Mouse (Mus musculus): ENCODE measurements at regions not wholly inside any gene's neighbourhood (a gene's known extent, or its start where the extent isn't known, plus 50 kb on each side); places are given as distances from the start of the nearest gene placed in this dataset.

GRCm38 (mm10) chr10:97925568-97925967 lies 199.0 kb upstream of the C030005K15Rik start:
- H3K36me3 ChIP-seq (ENCODE audit: insufficient read depth, low read length) = no peaks in the 10 kb centered on the region
- H3K4me2 ChIP-seq (replicated peaks; ENCODE audit: low read depth, low read length) = no peak overlapping the region
- H3K27me3 ChIP-seq (ENCODE audit: insufficient read depth, low read length) = no peaks in the 10 kb centered on the region
- 0 out of 2 replicates have a peak, but pooled peaks cover 4% of the 10 kb centered on the region for H3K4me1 ChIP-seq (ENCODE audit: insufficient read depth, low read length)
- no peaks in the 10 kb centered on the region for H3K9me3 ChIP-seq (ENCODE audit: low read length)
- H3K9ac ChIP-seq (replicated peaks; ENCODE audit: low read length) = no peak overlapping the region
- 41% methylated on average over 4 of the region's 4 CpGs for WGBS
- H3K27ac ChIP-seq (ENCODE audit: low read length) = no peak overlapping the region
- ATAC-seq (ENCODE audit: low FRiP score, low TSS enrichment) = no peak
- H3K4me3 ChIP-seq (ENCODE audit: low read length) = no peak overlapping the region

DNA sequence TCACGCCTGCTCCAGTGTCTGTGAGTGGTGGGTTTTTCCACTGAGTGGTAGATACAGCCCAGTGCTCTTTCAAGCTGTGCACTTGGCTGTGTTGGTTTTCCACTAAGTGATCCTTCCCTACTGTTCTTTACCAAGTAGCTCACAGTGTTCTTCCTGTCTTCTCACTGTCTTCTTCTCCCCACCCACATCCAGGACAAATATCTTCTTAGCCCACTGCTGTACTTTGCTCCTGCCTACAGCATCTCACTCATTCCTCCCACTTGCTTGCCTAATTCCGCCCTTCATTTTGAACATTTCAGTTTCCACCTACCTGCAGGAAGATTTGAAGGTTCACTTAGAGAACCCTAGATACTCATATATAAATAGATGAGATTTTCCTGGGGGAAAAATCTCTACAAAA lies 213.8 kb upstream of the C030005K15Rik start:
- Histone ChIP-seq H3K36me3 (ENCODE audit: insufficient read depth, low read length) (no peaks in the 10 kb centered on the region), H3K27me3 (ENCODE audit: insufficient read depth, low read length) (no peaks in the 10 kb centered on the region), H3K4me1 (ENCODE audit: insufficient read depth, low read length) (no peaks in the 10 kb centered on the region), H3K9me3 (ENCODE audit: low read length) (no peaks in the 10 kb centered on the region), H3K4me3 (ENCODE audit: low read length) (no peak overlapping the region), H3K27ac (ENCODE audit: low read length) (no peak overlapping the region), H3K9ac (replicated peaks; ENCODE audit: low read length) (no peak overlapping the region), H3K4me2 (replicated peaks; ENCODE audit: low read depth, low read length) (no peak overlapping the region)
- 89% methylated on average over 2 of the region's 2 CpGs for whole genome bisulfite sequencing
- no peak for ATAC-seq (ENCODE audit: low FRiP score, low TSS enrichment)

DNA sequence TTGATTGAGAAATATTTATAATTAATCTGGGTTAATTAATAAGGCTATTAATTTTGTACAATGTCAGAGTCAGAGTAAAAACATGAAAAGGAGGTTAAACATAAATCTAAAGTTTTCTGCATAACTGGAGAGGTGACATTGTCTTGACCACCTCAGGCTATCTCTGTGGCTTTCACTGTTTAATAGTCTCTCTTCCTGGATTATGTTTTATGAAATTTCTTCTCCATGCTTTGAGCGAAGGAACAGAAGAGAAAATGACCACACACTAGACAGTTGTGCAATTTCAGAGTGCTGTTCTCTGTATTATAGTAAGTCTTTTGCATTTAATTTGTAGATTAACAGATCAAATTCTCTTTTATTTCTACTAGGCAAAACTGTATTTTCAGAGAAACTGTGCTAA lies 239.3 kb upstream of the C030005K15Rik start:
- Histone ChIP-seq H3K9me3 (ENCODE audit: low read length) (no peaks in the 10 kb centered on the region), H3K36me3 (ENCODE audit: insufficient read depth, low read length) (no peaks in the 10 kb centered on the region), H3K9ac (replicated peaks; ENCODE audit: low read length) (no peak overlapping the region), H3K27ac (ENCODE audit: low read length) (no peak overlapping the region), H3K27me3 (ENCODE audit: insufficient read depth, low read length) (no peaks in the 10 kb centered on the region), H3K4me3 (ENCODE audit: low read length) (no peak overlapping the region), H3K4me2 (replicated peaks; ENCODE audit: low read depth, low read length) (no peak overlapping the region), H3K4me1 (ENCODE audit: insufficient read depth, low read length) (no peaks in the 10 kb centered on the region)
- no peak for ATAC-seq (ENCODE audit: low FRiP score, low TSS enrichment)
- 90% methylated on average over 1 of the region's 1 CpGs for WGBS

DNA sequence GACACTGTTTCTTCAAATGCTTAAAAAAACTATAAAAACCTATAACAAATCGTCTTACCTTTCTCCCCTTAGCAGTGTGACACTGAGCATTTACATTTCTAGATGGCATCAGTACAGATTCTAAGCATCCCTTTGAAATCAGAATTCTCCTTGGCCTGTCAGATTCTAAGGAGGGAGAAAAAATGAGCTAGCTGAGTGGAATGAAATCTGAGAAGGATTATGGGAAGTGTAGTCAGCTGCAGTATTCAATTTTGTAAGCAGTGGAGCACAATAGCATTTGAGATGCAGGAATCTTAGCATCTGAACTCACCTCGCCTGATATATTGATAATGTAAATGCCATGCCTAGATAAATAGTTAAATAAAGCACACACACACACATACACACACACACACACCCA lies 240.4 kb upstream of the C030005K15Rik start:
- H3K4me3 ChIP-seq (ENCODE audit: low read length) = no peak overlapping the region
- no peaks in the 10 kb centered on the region for H3K36me3 ChIP-seq (ENCODE audit: insufficient read depth, low read length)
- H3K9me3 ChIP-seq (ENCODE audit: low read length) = no peaks in the 10 kb centered on the region
- WGBS = 66% methylated on average over 2 of the region's 2 CpGs
- H3K27ac ChIP-seq (ENCODE audit: low read length) = no peak overlapping the region
- H3K4me1 ChIP-seq (ENCODE audit: insufficient read depth, low read length) = no peaks in the 10 kb centered on the region
- no peak for ATAC-seq (ENCODE audit: low FRiP score, low TSS enrichment)
- H3K4me2 ChIP-seq (replicated peaks; ENCODE audit: low read depth, low read length) = no peak overlapping the region
- H3K27me3 ChIP-seq (ENCODE audit: insufficient read depth, low read length) = no peaks in the 10 kb centered on the region
- H3K9ac ChIP-seq (replicated peaks; ENCODE audit: low read length) = no peak overlapping the region

- H3K9ac ChIP-seq (replicated peaks; ENCODE audit: low read length) = no peak overlapping the region
- no peak overlapping the region for H3K4me2 ChIP-seq (replicated peaks; ENCODE audit: low read depth, low read length)
- no peaks in the 10 kb centered on the region for H3K4me1 ChIP-seq (ENCODE audit: insufficient read depth, low read length)
- H3K4me3 ChIP-seq (ENCODE audit: low read length) = no peak overlapping the region
- no peak overlapping the region for H3K27ac ChIP-seq (ENCODE audit: low read length)
- H3K36me3 ChIP-seq (ENCODE audit: insufficient read depth, low read length) = no peaks in the 10 kb centered on the region
- no peaks in the 10 kb centered on the region for H3K27me3 ChIP-seq (ENCODE audit: insufficient read depth, low read length)
- no peak for ATAC-seq (ENCODE audit: low FRiP score, low TSS enrichment)
- WGBS = 60% methylated on average over 4 of the region's 4 CpGs
- no peaks in the 10 kb centered on the region for H3K9me3 ChIP-seq (ENCODE audit: low read length)
Observed at GRCm38 (mm10) chr10:98007037-98007436, 280.5 kb upstream of the C030005K15Rik start.

DNA sequence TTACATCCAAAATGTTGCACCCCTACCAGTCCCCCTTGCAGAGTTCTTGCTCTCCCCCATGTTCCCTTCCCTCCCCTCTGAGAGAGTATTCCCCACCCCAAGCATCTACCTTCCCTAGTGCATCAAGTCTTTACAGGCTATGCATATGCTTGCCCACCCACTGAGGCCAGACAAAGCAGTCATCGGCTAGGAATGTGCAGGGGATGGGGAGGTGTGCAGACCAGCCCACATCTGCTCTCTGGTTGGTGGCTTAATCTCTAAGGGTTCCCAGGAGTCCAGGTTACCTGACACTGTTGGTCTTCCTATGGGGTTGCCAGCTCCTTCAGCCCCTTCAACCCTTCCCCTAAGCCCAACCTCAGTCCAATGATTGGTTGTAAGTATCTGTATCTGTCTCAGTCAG lies 281.8 kb upstream of the C030005K15Rik start:
- 22% methylated on average over 1 of the region's 1 CpGs for WGBS

GRCm38 (mm10) chr10:98012916-98013315 lies 286.4 kb upstream of the C030005K15Rik start:
- no peak overlapping the region for H3K4me3 ChIP-seq (ENCODE audit: low read length)
- no peak for ATAC-seq (ENCODE audit: low FRiP score, low TSS enrichment)
- no peaks in the 10 kb centered on the region for H3K27me3 ChIP-seq (ENCODE audit: insufficient read depth, low read length)
- 91% methylated on average over 2 of the region's 2 CpGs for WGBS
- no peak overlapping the region for H3K4me2 ChIP-seq (replicated peaks; ENCODE audit: low read depth, low read length)
- no peaks in the 10 kb centered on the region for H3K4me1 ChIP-seq (ENCODE audit: insufficient read depth, low read length)
- no peaks in the 10 kb centered on the region for H3K36me3 ChIP-seq (ENCODE audit: insufficient read depth, low read length)
- H3K9me3 ChIP-seq (ENCODE audit: low read length) = no peaks in the 10 kb centered on the region
- H3K9ac ChIP-seq (replicated peaks; ENCODE audit: low read length) = no peak overlapping the region
- H3K27ac ChIP-seq (ENCODE audit: low read length) = no peak overlapping the region

More for the DNA sequence above, 281.8 kb upstream of the C030005K15Rik start:
- Histone ChIP-seq H3K36me3 (ENCODE audit: insufficient read depth, low read length) (no peaks in the 10 kb centered on the region), H3K27me3 (ENCODE audit: insufficient read depth, low read length) (no peaks in the 10 kb centered on the region), H3K9ac (replicated peaks; ENCODE audit: low read length) (no peak overlapping the region), H3K4me3 (ENCODE audit: low read length) (no peak overlapping the region), H3K27ac (ENCODE audit: low read length) (no peak overlapping the region), H3K4me2 (replicated peaks; ENCODE audit: low read depth, low read length) (no peak overlapping the region), H3K9me3 (ENCODE audit: low read length) (no peaks in the 10 kb centered on the region), H3K4me1 (ENCODE audit: insufficient read depth, low read length) (no peaks in the 10 kb centered on the region)
- no peak for ATAC-seq (ENCODE audit: low FRiP score, low TSS enrichment)

DNA sequence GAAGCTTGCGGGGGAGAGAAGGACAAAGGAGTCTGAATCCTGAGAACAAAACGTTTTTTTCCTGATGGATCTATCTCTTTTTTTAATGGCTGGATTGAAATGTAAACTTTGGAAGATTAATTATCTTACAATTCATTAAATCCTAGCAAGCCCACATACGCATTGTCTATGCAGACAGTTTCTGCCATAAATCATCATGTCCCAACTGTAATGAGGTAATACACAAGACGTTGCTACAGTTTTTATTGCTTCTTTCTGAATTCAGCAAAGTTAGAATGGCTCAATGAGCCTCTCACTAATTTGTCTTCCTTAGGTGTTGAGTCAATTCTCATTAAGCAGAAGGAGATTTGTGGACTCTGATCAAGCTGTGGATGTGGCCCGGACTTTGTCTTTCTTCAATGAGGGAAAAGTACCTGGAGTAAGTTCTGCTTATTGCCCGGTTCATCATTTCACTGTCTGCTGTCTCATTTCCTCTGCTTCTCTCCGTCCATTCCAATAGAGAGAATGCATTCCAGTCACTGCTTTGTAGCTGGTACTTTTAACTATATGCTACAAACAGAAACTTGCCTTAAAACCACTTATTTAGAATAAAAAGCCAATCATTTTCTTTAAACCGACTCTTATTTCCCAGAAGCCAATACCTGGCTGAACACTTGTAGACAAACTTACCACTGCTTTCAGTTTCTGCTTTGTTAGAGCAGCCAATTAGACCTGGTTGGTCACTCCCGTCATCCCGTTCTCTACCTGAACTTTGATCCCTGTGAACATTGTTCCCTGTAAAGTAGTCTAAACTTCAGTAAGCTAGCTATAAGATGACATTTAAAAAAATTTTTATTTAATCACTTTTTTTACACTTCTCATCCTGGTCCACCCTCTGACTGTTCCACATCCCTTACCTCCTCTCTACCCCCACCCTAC lies 288.7 kb upstream of the C030005K15Rik start:
- H3K4me2 ChIP-seq (replicated peaks; ENCODE audit: low read depth, low read length) = no peak overlapping the region
- WGBS = 42% methylated on average over 10 of the region's 10 CpGs
- H3K9me3 ChIP-seq (ENCODE audit: low read length) = no peaks in the 10 kb centered on the region
- no peak overlapping the region for H3K9ac ChIP-seq (replicated peaks; ENCODE audit: low read length)
- H3K4me3 ChIP-seq (ENCODE audit: low read length) = no peak overlapping the region
- H3K27ac ChIP-seq (ENCODE audit: low read length) = no peak overlapping the region
- no peaks in the 10 kb centered on the region for H3K4me1 ChIP-seq (ENCODE audit: insufficient read depth, low read length)
- H3K36me3 ChIP-seq (ENCODE audit: insufficient read depth, low read length) = no peaks in the 10 kb centered on the region
- H3K27me3 ChIP-seq (ENCODE audit: insufficient read depth, low read length) = no peaks in the 10 kb centered on the region
- peak; percentile 19; the same call in 1 of the 2 replicates for ATAC-seq (ENCODE audit: low FRiP score, low TSS enrichment)

GRCm38 (mm10) chr10:98016596-98017304 lies 290.2 kb upstream of the C030005K15Rik start:
- Histone ChIP-seq H3K4me3 (ENCODE audit: low read length) (no peak overlapping the region), H3K9ac (replicated peaks; ENCODE audit: low read length) (no peak overlapping the region), H3K4me2 (replicated peaks; ENCODE audit: low read depth, low read length) (no peak overlapping the region), H3K36me3 (ENCODE audit: insufficient read depth, low read length) (no peaks in the 10 kb centered on the region), H3K27ac (ENCODE audit: low read length) (no peak overlapping the region), H3K9me3 (ENCODE audit: low read length) (no peaks in the 10 kb centered on the region), H3K4me1 (ENCODE audit: insufficient read depth, low read length) (no peaks in the 10 kb centered on the region), H3K27me3 (ENCODE audit: insufficient read depth, low read length) (no peaks in the 10 kb centered on the region)
- ATAC-seq (ENCODE audit: low FRiP score, low TSS enrichment) = 0 out of 2 replicates have a peak, but pooled peaks have one; percentile 31
- WGBS = 65% methylated on average over 2 of the region's 2 CpGs

- H3K4me3 ChIP-seq (ENCODE audit: low read length) = no peak overlapping the region
- ATAC-seq (ENCODE audit: low FRiP score, low TSS enrichment) = peak; percentile 75; the same call in 1 of the 2 replicates
- no peaks in the 10 kb centered on the region for H3K4me1 ChIP-seq (ENCODE audit: insufficient read depth, low read length)
- H3K9me3 ChIP-seq (ENCODE audit: low read length) = no peaks in the 10 kb centered on the region
- H3K9ac ChIP-seq (replicated peaks; ENCODE audit: low read length) = no peak overlapping the region
- H3K4me2 ChIP-seq (replicated peaks; ENCODE audit: low read depth, low read length) = no peak overlapping the region
- H3K27me3 ChIP-seq (ENCODE audit: insufficient read depth, low read length) = no peaks in the 10 kb centered on the region
- H3K27ac ChIP-seq (ENCODE audit: low read length) = no peak overlapping the region
- no peaks in the 10 kb centered on the region for H3K36me3 ChIP-seq (ENCODE audit: insufficient read depth, low read length)
- 25% methylated on average over 8 of the region's 8 CpGs for WGBS
Observed at GRCm38 (mm10) chr10:98029124-98029523, 302.6 kb upstream of the C030005K15Rik start.
